Mouse (Mus musculus) kidney, postnatal 10 days (tissue): ENCODE measurements at regions not wholly inside any gene's neighbourhood (a gene's known extent, or its start where the extent isn't known, plus 50 kb on each side); places are given as distances from the start of the nearest gene placed in this dataset.

ENCODE experiments used
- DNase-seq: peaks from one replicate; pipeline ENCODE4 v3.0.0; 2021; ENCODE audit warnings: mixed read lengths

- peak; percentile 34 for DNase-seq
Measured at GRCm38 (mm10) chr8:127757396-127757795, 601.0 kb upstream of the Nrp1 start.

GRCm38 (mm10) chr8:127759906-127760305 is 598.5 kb upstream of the Nrp1 start:
- DNase-seq = no peak

- DNase-seq = no peak
Measured at GRCm38 (mm10) chr8:127765199-127765598, 593.2 kb upstream of the Nrp1 start.

- DNase-seq = no peak
Measured at GRCm38 (mm10) chr8:127768311-127768710, 590.1 kb upstream of the Nrp1 start.

- DNase-seq = no peak
Measured at GRCm38 (mm10) chr8:127769651-127770050, 588.8 kb upstream of the Nrp1 start.

GRCm38 (mm10) chr8:127771781-127772180 is 586.6 kb upstream of the Nrp1 start:
- DNase-seq = no peak

DNA sequence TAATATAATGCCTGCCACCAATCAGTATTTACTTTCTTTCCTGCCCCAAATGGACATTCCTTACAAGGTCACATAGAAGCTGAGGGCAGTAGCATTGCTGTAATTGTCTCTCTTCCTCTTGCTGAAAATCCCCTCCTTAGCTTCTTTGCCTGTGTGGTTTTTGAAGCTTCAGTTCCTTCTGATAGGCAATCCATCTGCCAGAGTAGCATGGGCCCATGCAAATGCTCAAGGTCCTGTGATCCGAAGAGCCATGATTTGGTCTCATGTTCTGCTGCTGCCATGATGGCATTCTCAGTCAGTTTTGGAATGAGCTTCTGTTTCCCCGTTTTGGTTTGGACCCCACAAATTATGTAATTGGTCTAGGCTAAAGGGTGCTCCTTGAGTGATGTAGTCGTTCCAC is 586.0 kb upstream of the Nrp1 start:
- no peak for DNase-seq

DNA sequence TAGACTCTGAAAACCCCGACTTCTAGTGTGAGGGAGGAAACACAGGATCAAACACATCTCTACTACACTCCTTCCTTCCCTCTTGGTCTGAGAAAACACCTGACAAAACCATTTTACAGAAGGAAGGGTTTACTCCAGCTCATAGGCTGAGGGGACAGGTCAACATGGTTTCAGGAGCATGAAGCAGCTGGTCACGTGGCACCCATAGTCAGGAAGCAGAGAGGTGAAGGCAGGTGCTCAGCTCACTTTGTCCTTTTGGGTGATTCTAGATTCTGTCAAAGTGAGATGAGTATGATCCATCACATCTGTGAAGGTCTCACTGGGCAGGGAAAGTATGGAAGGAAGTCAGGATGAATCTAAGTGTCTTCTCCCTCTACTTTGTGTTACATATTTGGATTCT is 585.5 kb upstream of the Nrp1 start:
- no peak for DNase-seq

GRCm38 (mm10) chr8:127774642-127775041 is 583.8 kb upstream of the Nrp1 start:
- no peak for DNase-seq

GRCm38 (mm10) chr8:127775160-127775559 is 583.2 kb upstream of the Nrp1 start:
- DNase-seq = no peak

DNA sequence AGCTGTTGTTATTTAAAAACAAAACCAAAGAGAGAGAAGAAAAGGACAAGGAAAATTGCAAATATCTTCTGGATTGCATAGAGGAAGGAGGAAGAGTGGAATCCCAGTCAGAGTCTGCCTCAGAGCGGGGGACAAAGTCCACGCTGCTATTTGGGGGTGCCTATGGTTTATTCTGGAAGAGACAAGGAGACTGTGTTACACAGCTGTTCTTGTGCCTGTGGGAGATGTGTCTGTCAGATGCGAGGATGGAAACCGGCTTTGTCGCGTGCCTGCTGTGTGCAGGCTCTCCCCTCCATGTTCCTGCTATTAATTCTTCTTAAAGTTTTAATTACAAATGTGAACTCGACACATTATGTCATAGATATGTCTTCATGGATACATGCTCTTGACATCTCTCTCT is 582.7 kb upstream of the Nrp1 start:
- peak; percentile 32 for DNase-seq

DNA sequence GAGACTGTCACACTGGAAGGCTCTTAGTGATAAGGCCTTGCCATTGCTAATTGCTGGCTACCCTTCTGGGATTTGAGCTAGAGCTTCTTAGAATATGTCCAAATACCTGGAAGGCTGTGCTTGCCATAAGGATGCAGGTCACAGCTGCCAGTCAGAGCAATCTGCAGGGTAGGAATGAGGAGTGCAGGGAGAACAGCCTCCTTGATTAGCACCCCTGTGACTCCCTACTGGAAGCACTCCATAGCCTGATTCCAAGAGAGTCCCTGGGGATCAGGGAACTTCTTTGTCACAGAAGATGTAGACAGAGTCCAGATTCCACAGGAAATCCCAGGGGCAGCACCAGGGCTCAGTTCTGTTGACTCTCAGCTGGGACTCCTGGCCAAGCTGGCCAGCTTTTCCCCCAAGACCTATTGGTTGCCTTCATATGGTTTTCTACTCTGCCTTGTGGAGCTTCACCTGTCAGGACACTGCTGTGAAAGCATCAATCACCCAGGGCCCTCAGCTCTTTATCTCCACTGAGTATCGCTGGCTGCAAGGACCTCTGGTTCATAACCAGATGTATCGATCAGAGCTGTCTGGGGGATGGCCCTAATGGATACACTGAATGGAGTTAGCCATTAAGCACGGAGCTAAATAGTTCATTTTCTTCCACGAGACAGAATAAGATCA is 579.9 kb upstream of the Nrp1 start:
- no peak for DNase-seq

DNA sequence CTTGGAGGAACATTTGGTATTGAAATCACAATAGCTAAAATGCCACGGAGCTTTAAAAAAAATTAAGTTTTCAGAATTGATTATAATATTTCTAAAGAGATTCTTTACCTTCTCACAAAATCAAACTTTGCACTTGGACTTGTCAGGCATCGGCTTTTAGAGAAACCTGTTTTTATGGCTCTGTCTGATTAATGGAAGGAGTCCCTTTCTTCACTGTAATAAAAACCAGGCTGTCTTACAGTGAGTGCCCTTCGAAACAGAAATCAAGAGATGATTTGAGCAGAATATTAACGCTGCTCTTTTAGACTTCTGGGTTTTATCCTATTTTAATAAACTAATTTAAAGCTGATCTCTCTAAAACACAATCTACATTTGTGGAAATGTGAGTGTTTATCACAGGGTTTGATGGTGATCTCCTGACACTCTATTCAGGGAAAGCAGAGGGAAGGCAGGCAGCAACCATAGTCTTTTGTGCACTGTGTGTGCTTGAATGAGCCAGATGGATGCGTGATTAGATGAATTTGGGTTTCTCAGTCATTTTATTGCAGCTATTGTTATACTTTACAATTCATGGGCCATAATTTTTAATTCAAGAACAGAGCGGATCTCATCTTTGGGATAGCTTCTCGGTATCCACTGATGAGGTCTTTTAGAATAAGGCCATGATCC is 579.2 kb upstream of the Nrp1 start:
- no peak for DNase-seq

- no peak for DNase-seq
Measured at GRCm38 (mm10) chr8:127780596-127780995, 577.8 kb upstream of the Nrp1 start.

- DNase-seq = peak; percentile 49
Measured at GRCm38 (mm10) chr8:127781011-127781410, 577.4 kb upstream of the Nrp1 start.

DNA sequence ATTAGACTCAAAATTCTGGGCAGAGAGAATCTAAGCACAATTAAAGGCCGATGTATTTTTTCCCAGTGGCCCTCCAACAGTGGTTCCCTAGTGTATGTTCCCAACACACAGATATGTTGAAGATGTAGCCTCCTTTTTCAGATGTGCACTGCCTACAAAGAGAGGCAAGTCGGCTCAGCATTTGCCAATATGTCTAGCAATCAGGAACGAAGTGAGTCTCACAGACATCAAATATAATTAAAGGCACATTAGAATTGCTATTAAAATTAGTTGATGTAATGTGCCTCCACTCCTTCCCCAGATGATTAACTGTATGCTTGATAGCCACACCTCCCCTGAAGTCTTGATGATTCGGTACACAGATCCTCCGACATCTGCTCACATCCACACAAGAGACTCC is 565.8 kb upstream of the Nrp1 start:
- DNase-seq = no peak

DNA sequence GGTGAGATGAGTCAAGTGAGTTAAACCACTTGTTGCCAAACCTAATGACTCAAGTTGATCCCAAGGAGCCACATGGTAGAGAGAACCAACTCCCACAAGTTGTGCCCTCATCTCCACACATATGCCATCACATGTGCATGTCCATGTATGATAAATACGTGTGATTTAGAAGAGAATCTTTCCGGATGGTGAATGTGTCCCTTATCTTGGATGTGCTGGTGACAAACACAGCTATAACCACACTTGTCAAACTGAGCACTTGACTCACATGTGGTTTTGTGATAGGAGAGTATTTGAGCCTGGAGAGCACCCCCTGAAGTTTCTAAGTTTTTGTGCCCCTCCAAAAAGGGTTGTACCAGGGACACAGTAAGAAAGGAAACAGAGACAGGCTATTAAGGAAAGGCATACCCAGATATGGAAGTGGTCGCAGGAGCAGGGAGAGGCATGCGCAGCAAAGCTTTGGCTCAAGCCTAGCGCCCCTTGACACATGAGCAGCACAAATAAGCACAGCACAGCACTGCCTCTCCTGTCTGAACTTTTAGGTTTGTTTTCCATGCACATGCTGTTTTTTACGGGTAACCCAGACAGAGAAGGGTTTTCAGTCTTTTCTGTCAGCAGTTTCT is 558.4 kb upstream of the Nrp1 start:
- no peak for DNase-seq

GRCm38 (mm10) chr8:127802136-127802535 is 556.3 kb upstream of the Nrp1 start:
- DNase-seq = no peak

DNA sequence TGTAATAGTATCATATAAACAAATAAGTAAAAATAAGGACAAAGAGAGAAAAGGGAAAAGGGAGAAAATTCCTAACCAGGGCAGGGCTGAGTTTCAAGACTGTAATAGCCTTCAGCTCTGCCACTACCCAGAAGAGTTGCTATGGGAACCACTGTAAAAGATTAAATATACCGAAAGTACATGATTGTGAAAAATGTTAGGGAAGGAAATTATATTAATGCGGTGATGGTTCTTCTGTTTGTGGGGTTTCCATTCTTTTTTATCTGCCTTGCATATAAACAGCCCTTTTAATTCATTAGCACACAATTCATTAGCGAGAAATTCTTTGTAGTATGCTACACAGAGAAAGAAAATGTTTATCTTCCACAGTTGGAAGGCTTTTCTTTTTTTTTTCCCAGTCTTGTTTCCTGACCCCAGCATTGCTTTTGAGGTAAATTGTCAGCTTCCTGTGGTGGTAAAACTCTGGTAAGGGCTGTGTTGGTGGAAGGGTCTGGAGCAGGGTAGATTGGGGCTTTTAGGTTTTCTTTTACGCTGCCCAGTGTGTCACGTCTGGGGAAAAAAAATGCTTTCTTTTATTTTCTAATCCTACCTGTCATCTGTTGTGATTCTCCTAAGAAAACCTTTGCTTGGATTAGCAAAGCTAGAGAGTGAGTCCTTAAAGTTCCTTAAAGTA is 555.6 kb upstream of the Nrp1 start:
- DNase-seq = no peak

DNA sequence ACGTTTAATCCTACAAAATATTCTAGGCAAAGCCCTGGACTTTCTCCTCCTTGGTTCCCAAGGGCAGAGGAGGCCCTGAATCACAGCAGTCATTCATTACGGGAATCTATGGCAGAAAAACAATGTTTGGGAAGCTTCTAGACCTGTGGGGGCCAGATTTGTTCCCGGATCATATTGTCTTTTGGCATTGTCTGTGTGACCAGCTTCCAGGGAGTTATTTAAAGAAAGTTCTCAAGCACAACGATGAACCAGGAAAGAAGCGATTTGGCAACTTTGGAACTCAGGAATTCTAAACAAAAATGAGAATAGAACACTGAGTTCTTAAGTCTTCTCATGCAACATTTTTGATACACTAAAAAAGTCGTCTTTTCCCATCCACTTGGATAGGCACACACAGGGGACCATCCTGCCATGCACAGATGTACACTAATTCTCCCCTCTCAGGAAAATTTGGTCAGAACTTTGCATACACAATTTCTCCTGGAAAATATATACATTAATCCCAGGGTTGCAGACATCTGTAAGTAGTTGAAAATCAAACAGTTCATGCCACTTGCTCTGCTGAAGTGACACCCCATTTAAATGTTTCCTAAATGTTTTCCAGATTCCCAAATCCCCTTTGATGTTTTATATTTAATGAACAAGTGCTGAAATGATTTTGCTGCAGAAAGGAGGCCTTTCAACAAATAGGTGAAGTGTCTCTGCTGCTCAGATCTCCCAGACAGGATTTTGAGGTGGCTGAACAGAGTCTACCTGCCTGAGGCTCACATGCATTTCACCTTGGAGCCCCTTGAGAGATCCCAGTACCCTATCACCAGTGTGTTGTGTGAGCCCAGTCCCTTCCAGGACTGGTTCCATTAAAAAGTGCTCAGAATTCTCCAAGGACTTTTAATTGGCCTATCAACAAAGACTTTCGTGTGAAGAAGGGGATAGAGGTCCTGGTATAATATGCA is 548.9 kb upstream of the Nrp1 start:
- DNase-seq = no peak

DNA sequence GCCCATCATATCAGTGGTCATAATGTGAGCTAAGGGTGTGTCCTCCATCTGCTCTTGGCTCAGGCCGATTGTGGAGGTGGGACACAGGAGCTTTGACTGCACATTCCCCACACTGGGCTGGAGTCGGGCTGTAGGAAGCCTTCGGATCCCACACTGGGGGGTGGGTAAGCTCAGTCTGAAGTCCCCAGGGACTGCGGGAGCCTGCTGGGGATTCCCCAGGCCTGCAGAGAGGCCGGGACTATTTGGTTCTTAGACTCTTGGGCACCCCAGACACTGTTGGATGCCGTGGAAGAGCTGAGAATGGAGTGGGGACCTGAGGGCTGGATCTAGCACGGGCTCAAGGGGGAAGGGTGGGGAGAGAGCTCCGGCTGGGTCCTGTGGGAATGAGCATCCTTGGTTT is 547.1 kb upstream of the Nrp1 start:
- DNase-seq = no peak

GRCm38 (mm10) chr8:127814785-127815523 is 543.5 kb upstream of the Nrp1 start:
- no peak for DNase-seq
